Mouse (Mus musculus) liver, postnatal 0 days (tissue): ENCODE results near the gene Crybg2. TPM values are rescaled to one million over a fixed set of nuclear protein-coding genes. Genes with fewer than 3 reads are reported as not detected.

Experiments used
- ATAC-seq: fragments of 200-750 bp; cut with Nextera tagmentation; 2 replicates; pipeline ENCODE4 v1.8.0; 2017; ENCODE audit warnings: mild to moderate bottlenecking, moderate library complexity
- DNase-seq: peaks from one replicate; pipeline ENCODE4 v3.0.0-alpha.2; 2016
- H3K27ac ChIP-seq: fragments of 300-500 bp; sonication (generic); 2 replicates; pipeline ENCODE4 v1.5.1; 2014; ENCODE audit warnings: antibody characterized with exemption, moderate library complexity, mild to moderate bottlenecking, low read depth
- H3K27me3 ChIP-seq: fragments of 300-500 bp; sonication (generic); 2 replicates; pipeline ENCODE4 v1.6.1; 2014; ENCODE audit warnings: low read length, control low read depth, mixed read lengths; ENCODE audit not compliant: insufficient read depth
- H3K36me3 ChIP-seq: fragments of 300-500 bp; sonication (generic); replicated peaks from 2 replicates; pipeline ENCODE4 v1.6.1; 2014; ENCODE audit warnings: mild to moderate bottlenecking, control low read depth, low read length, moderate library complexity, mixed read lengths; ENCODE audit not compliant: insufficient read depth
- H3K4me1 ChIP-seq: fragments of 300-500 bp; sonication (generic); 2 replicates; pipeline ENCODE4 v1.6.1; 2014; ENCODE audit warnings: antibody characterized with exemption, mild to moderate bottlenecking, control low read depth; ENCODE audit not compliant: insufficient read depth
- H3K4me2 ChIP-seq: fragments of 300-500 bp; sonication (generic); 2 replicates; pipeline ENCODE4 v1.6.1; 2014; ENCODE audit warnings: low read depth, mild to moderate bottlenecking, low read length, moderate library complexity, mixed read lengths
- H3K4me3 ChIP-seq: fragments of 300-500 bp; sonication (generic); 2 replicates; pipeline ENCODE4 v1.5.1; 2014; ENCODE audit warnings: low read depth, low read length
- H3K9ac ChIP-seq: fragments of 300-500 bp; sonication (generic); replicated peaks from 2 replicates; pipeline ENCODE4 v1.6.1; 2014; ENCODE audit warnings: mild to moderate bottlenecking, moderate library complexity
- H3K9me3 ChIP-seq: fragments of 300-500 bp; sonication (generic); 2 replicates; pipeline ENCODE4 v1.6.1; 2016; ENCODE audit warnings: mild to moderate bottlenecking, control low read depth, low read length, mixed read lengths
- CTCF ChIP-seq: sonication (generic); IDR thresholded peaks from 2 replicates; pipeline ENCODE4 v1.5.1; 2016; ENCODE audit warnings: antibody characterized with exemption, low read depth
- EP300 ChIP-seq: IDR thresholded peaks from 2 replicates; pipeline ENCODE4 v1.6.1; 2016; ENCODE audit warnings: antibody characterized with exemption, low read depth, mild to moderate bottlenecking
- WGBS: fragments of 180-500 bp; shearing (Covaris S2); extraction: QIAGEN DNeasy Blood & Tissue Kit; methylation state at CpG from one replicate; pipeline ENCODE4 v1.1.7; 2014; ENCODE audit not compliant: insufficient replicate concordance; 5-methylcytosine and 5-hydroxymethylcytosine counted together
- polyA plus RNA-seq: library from polyadenylated mRNA; unstranded; fragments of >200 nt; fragmentation: Nextera tagmentation; extraction: Ambion mirVana; gene quantifications from 2 replicates; pipeline ENCODE4 v1.2.1, GENCODE M21; 2015

The Crybg2 gene
- polyA plus RNA-seq, 1 experiment from 2014 or later: 1.4 TPM

DNA sequence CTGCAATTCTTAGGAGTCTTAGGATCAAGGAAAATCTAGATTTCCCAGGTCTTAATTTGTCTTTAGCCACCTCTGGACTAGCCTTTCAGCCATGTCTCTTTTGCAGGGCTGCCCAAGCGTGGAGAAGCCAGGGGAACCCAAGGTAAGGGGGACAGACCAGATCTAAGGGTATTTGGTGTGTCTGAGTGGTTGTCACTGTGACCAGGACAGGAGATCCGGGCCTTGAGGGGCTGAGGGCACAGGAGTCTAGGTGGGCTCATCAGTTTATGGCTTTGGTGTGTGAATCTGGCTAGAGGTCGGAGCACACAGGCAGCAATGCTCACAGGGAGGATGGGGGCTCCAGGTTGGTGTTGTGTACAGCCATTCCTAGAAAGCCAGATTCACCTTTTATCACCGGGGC is 20.1 kb downstream of the Crybg2 start:
- H3K9ac ChIP-seq: no peak overlapping the region
- no peak for TF ChIP-seq CTCF
- H3K27ac ChIP-seq: no peak overlapping the region
- peaks cover 13% of the 10 kb centered on the region for H3K4me1 ChIP-seq
- H3K4me2 ChIP-seq: no peak overlapping the region
- WGBS: 78% methylated on average over 4 of the region's 4 CpGs
- ATAC-seq (no peak), DNase-seq (no peak)
- 0 out of 2 replicates have a peak, but pooled peaks cover 4% of the 10 kb centered on the region for H3K9me3 ChIP-seq
- no peaks in the 10 kb centered on the region for H3K36me3 ChIP-seq
- no peak overlapping the region for H3K4me3 ChIP-seq
- H3K27me3 ChIP-seq: no peaks in the 10 kb centered on the region

DNA sequence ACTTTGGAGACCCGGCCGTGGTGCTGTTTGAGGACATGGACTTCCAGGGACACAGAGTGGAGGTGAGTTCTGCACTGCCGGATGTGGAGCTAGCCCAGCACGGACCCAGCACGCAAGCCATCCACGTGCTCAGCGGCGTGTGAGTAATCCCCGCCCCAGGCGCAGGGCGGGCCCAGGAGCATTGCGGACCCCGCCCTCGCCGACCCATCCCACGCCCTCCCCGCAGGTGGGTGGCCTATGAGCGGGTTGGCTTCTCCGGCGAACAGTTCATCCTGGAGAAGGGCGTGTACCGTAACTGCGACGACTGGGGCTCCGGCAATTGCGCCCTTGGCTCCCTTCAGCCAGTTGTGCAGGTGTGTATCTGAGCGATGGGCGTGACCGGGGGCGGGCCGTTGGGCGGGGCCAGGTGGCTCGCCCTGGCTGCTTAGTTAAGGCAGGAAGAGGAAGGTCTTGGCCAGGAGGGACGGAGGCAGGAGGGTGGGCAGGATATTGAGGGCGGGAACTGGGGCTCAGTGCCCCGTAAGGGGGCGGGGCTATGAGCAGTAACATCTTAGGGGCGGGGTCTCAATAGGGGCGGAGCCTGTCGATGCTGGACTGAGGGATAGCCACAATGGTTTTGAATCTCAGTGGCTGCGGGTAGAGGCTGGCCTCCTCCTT is 21.2 kb downstream of the Crybg2 start:
- DNase-seq (peak; percentile 89), ATAC-seq (peak; percentile 90)
- 0 out of 2 replicates have a peak, but pooled peaks cover 4% of the 10 kb centered on the region for H3K9me3 ChIP-seq
- no peaks in the 10 kb centered on the region for H3K27me3 ChIP-seq
- WGBS: under 1% methylated on average over 39 of the region's 41 CpGs
- H3K9ac ChIP-seq: no peak overlapping the region
- TF ChIP-seq EP300: no peak
- no peak for TF ChIP-seq CTCF
- no peak overlapping the region for H3K27ac ChIP-seq
- peaks cover 13% of the 10 kb centered on the region for H3K4me1 ChIP-seq
- H3K4me3 ChIP-seq: peak overlapping the region; percentile 45
- peak overlapping the region; percentile 74 for H3K4me2 ChIP-seq
- no peaks in the 10 kb centered on the region for H3K36me3 ChIP-seq

DNA sequence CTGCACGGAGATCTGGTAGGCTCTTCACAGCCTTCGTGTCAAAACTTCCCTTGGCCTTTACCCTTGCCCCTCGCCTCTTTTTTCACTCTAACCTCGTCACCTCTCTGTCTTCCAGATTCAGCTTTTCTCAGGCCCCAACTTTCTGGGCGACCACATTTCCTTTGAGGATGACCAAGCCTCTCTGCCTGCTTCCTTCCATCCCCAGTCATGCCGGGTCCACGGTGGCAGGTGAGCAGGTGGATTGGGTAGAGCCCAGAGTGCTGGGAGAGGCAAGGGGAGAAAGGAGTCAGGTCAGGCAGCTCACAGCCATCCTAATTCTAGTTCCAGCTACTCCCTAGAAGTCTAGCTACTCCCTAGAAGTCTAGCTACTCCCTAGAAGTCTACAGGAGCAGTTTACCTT is 21.8 kb downstream of the Crybg2 start:
- 10% methylated on average over 7 of the region's 7 CpGs for WGBS
- Histone ChIP-seq H3K36me3 (no peaks in the 10 kb centered on the region), H3K4me3 (peak overlapping the region; percentile 45), H3K9ac (no peak overlapping the region), H3K4me2 (peak overlapping the region; percentile 74), H3K4me1 (peaks cover 13% of the 10 kb centered on the region), H3K27ac (no peak overlapping the region), H3K9me3 (0 out of 2 replicates have a peak, but pooled peaks cover 4% of the 10 kb centered on the region), H3K27me3 (no peaks in the 10 kb centered on the region)
- TF ChIP-seq EP300: no peak
- TF ChIP-seq CTCF: no peak
- no peak for ATAC-seq
- no peak for DNase-seq

DNA sequence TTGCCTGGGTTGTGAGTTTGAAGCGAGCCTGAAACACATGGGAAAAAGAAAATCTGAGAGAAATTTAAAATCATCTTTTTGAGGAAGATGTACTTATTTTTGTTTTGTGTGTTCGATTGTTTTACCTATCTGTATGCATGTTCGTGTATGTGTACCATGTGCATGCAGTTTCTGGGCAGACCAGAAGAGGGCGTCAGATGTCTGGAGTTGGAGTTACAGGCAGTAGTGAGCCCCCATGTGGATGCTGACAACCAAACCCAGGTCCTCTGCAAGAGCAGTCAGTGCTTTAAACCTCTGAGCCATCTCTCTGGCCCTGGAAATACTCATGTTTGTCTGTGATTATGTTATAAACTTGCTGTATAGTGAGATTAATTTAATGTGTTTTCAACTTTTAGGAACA is 24.4 kb downstream of the Crybg2 start:
- Histone ChIP-seq H3K36me3 (no peaks in the 10 kb centered on the region), H3K27me3 (no peaks in the 10 kb centered on the region), H3K4me3 (no peak overlapping the region), H3K9me3 (0 out of 2 replicates have a peak, but pooled peaks cover 4% of the 10 kb centered on the region), H3K9ac (no peak overlapping the region), H3K4me2 (no peak overlapping the region), H3K27ac (no peak overlapping the region), H3K4me1 (peaks cover 13% of the 10 kb centered on the region)
- ATAC-seq: no peak
- TF ChIP-seq CTCF: peak; percentile 33; the same call in 1 of the 2 replicates
- no peak for TF ChIP-seq EP300
- no peak for DNase-seq
- 83% methylated on average over 4 of the region's 4 CpGs for WGBS

DNA sequence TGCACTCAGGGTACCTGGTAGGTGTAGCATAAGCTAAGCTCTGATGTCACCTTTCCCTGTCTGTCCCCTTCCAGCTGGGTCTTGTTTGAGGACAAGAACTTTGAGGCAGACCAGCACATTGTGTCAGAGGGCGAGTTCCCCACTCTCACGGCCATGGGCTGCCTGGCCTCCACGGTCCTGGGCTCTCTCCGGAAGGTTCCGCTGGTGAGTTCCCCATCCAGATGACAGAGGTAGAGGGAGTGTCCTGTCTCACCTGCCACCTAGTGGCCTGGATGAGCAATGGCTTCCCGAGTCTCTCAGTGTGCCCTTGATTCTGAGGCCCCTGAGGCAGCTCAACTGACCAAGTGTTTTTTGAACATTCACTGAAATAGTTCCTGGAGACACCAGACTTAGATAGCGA is 26.8 kb downstream of the Crybg2 start:
- Histone ChIP-seq H3K4me2 (no peak overlapping the region), H3K9ac (no peak overlapping the region), H3K9me3 (0 out of 2 replicates have a peak, but pooled peaks cover 4% of the 10 kb centered on the region), H3K36me3 (no peaks in the 10 kb centered on the region), H3K4me1 (peaks cover under 1% of the 10 kb centered on the region), H3K27me3 (no peaks in the 10 kb centered on the region), H3K4me3 (no peak overlapping the region), H3K27ac (no peak overlapping the region)
- WGBS: 19% methylated on average over 7 of the region's 7 CpGs
- TF ChIP-seq CTCF: peak; percentile 91
- no peak for TF ChIP-seq EP300
- DNase-seq: peak; percentile 70
- peak; percentile 64 for ATAC-seq

DNA sequence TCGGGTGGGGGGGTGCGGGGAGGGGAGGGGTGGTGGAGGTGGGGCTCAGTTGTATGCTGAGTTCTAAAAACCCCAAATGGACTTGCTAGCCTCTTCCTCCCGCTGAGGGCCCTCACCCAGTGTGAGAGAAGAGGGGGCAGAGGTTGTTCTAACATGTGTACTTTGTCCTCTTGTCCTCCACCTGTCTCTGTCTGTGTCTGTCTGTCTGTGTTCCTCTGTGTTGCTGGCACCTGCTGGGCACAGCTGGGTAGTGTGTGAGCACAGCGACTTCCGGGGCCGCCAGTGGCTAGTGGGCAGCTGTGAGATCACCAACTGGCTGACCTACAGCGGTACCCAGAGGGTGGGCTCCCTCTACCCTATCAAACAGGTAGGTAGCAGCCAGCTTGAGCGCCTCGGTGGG is 28.4 kb downstream of the Crybg2 start:
- Histone ChIP-seq H3K4me2 (no peak overlapping the region), H3K27ac (no peak overlapping the region), H3K4me3 (no peak overlapping the region), H3K27me3 (no peaks in the 10 kb centered on the region), H3K9me3 (0 out of 2 replicates have a peak, but pooled peaks cover 4% of the 10 kb centered on the region), H3K4me1 (no peaks in the 10 kb centered on the region), H3K36me3 (no peaks in the 10 kb centered on the region), H3K9ac (no peak overlapping the region)
- no peak for TF ChIP-seq CTCF
- no peak for TF ChIP-seq EP300
- DNase-seq: no peak
- WGBS: 65% methylated on average over 9 of the region's 9 CpGs
- peak; percentile 76 for ATAC-seq
